Mouse (Mus musculus): ENCODE measurements around the gene Gria1.

The Gria1 gene

GRCm38 (mm10) chr11:57011024-57011690, at the start of gene Gria1:
Gene Gria1 (plus strand): TSS chr11:57011387.
- in situ Hi-C loops (cut with MboI, MseI) = no loop called here

GRCm38 (mm10) chr11:56961751-56962150, 49.4 kb upstream of the Gria1 start:
- in situ Hi-C loops (cut with MboI, MseI) = no loop called here

GRCm38 (mm10) chr11:56972814-56973213, 38.4 kb upstream of the Gria1 start:
- in situ Hi-C loops (cut with MboI, MseI) = no loop called here

- in situ Hi-C loops (cut with MboI, MseI) = no loop called here
Measured at GRCm38 (mm10) chr11:56984321-56985000, 26.7 kb upstream of the Gria1 start.

GRCm38 (mm10) chr11:56985457-56985856, 25.7 kb upstream of the Gria1 start:
- in situ Hi-C loops (cut with MboI, MseI) = no loop called here

GRCm38 (mm10) chr11:56999601-57000001, 11.6 kb upstream of the Gria1 start:
- in situ Hi-C loops (cut with MboI, MseI) = no loop called here

GRCm38 (mm10) chr11:57004611-57005010, 6.6 kb upstream of the Gria1 start:
- in situ Hi-C loops (cut with MboI, MseI) = no loop called here

- in situ Hi-C loops (cut with MboI, MseI) = no loop called here
Measured at GRCm38 (mm10) chr11:57005341-57005740, 5.8 kb upstream of the Gria1 start.

- in situ Hi-C loops (cut with MboI, MseI) = no loop called here
Measured at GRCm38 (mm10) chr11:57007790-57008189, 3.4 kb upstream of the Gria1 start.

- in situ Hi-C loops (cut with MboI, MseI) = no loop called here
Measured at GRCm38 (mm10) chr11:57010611-57011010, 576 bp upstream of the Gria1 start.

GRCm38 (mm10) chr11:57011691-57012039, 478 bp downstream of the Gria1 start:
- in situ Hi-C loops (cut with MboI, MseI) = no loop called here

- in situ Hi-C loops (cut with MboI, MseI) = no loop called here
Measured at GRCm38 (mm10) chr11:57012287-57012921, 1.2 kb downstream of the Gria1 start.

- in situ Hi-C loops (cut with MboI, MseI) = no loop called here
Measured at GRCm38 (mm10) chr11:57013464-57014190, 2.4 kb downstream of the Gria1 start.

GRCm38 (mm10) chr11:57014396-57014795, 3.2 kb downstream of the Gria1 start:
- in situ Hi-C loops (cut with MboI, MseI) = no loop called here

GRCm38 (mm10) chr11:57018536-57018935, 7.3 kb downstream of the Gria1 start:
- in situ Hi-C loops (cut with MboI, MseI) = no loop called here

- in situ Hi-C loops (cut with MboI, MseI) = no loop called here
Measured at GRCm38 (mm10) chr11:57022400-57022799, 11.2 kb downstream of the Gria1 start.

- in situ Hi-C loops (cut with MboI, MseI) = no loop called here
Measured at GRCm38 (mm10) chr11:57030448-57030847, 19.3 kb downstream of the Gria1 start.

- in situ Hi-C loops (cut with MboI, MseI) = no loop called here
Measured at GRCm38 (mm10) chr11:57038807-57039206, 27.6 kb downstream of the Gria1 start.

GRCm38 (mm10) chr11:57039306-57039705, 28.1 kb downstream of the Gria1 start:
- in situ Hi-C loops (cut with MboI, MseI) = no loop called here

- in situ Hi-C loops (cut with MboI, MseI) = no loop called here
Measured at GRCm38 (mm10) chr11:57042057-57042456, 30.9 kb downstream of the Gria1 start.

- in situ Hi-C loops (cut with MboI, MseI) = no loop called here
Measured at GRCm38 (mm10) chr11:57044146-57044545, 33.0 kb downstream of the Gria1 start.

Data from regulatory T cell (primary cell).